Mouse (Mus musculus): Measurements from ENCODE around the gene Olfr286.

Gene Olfr286

GRCm38 (mm10) chr15:98234350-98234749, at the start of gene Olfr286:
TSS of gene Olfr286 (minus strand) at chr15:98234450.
- DNase-seq (ENCODE audit: low spot score in 2 of 2): no peak

GRCm38 (mm10) chr15:98257776-98258175, 23.5 kb upstream of the Olfr286 start:
- DNase-seq (ENCODE audit: low spot score in 2 of 2): no peak

GRCm38 (mm10) chr15:98257193-98257592, 22.9 kb upstream of the Olfr286 start, which contains the start of gene H1fnt:
TSS of gene H1fnt (minus strand) at chr15:98257293.
- no peak for DNase-seq (ENCODE audit: low spot score in 2 of 2)

GRCm38 (mm10) chr15:98256271-98256670, 22.0 kb upstream of the Olfr286 start:
- no peak for DNase-seq (ENCODE audit: low spot score in 2 of 2)

GRCm38 (mm10) chr15:98235442-98235841, 1.2 kb upstream of the Olfr286 start:
- no peak for DNase-seq (ENCODE audit: low spot score in 2 of 2)

GRCm38 (mm10) chr15:98226096-98226495, 8.2 kb downstream of the Olfr286 start:
- DNase-seq (ENCODE audit: low spot score in 2 of 2): no peak

GRCm38 (mm10) chr15:98225610-98226009, 8.6 kb downstream of the Olfr286 start:
- DNase-seq (ENCODE audit: low spot score in 2 of 2): no peak

- no peak for DNase-seq (ENCODE audit: low spot score in 2 of 2)
Observed at GRCm38 (mm10) chr15:98222377-98222776, 11.9 kb downstream of the Olfr286 start.

- no peak for DNase-seq (ENCODE audit: low spot score in 2 of 2)
Observed at GRCm38 (mm10) chr15:98220877-98221276, 13.4 kb downstream of the Olfr286 start, which contains the start of the genes Gm44579 and Olfr287. TSS of gene Gm44579 (minus strand) at chr15:98220977. TSS of gene Olfr287 (minus strand) at chr15:98221056.

GRCm38 (mm10) chr15:98214130-98214529, 20.1 kb downstream of the Olfr286 start:
- DNase-seq (ENCODE audit: low spot score in 2 of 2): no peak

GRCm38 (mm10) chr15:98213336-98213870, 20.8 kb downstream of the Olfr286 start:
- no peak for DNase-seq (ENCODE audit: low spot score in 2 of 2)

- DNase-seq (ENCODE audit: low spot score in 2 of 2): no peak
Observed at GRCm38 (mm10) chr15:98209676-98210075, 24.6 kb downstream of the Olfr286 start.

- DNase-seq (ENCODE audit: low spot score in 2 of 2): no peak
Observed at GRCm38 (mm10) chr15:98195442-98195841, 38.8 kb downstream of the Olfr286 start, which contains the start of gene Olfr288. TSS of gene Olfr288 (minus strand) at chr15:98195542.

GRCm38 (mm10) chr15:98184456-98184855, 49.8 kb downstream of the Olfr286 start:
- no peak for DNase-seq (ENCODE audit: low spot score in 2 of 2)

- DNase-seq (ENCODE audit: low spot score in 2 of 2): no peak
Observed at GRCm38 (mm10) chr15:98181856-98182570, 52.2 kb downstream of the Olfr286 start.

- peak; percentile 66 to 69 for DNase-seq (ENCODE audit: low spot score in 2 of 2)
Observed at GRCm38 (mm10) chr15:98181132-98181711, 53.0 kb downstream of the Olfr286 start.

- DNase-seq (ENCODE audit: low spot score in 2 of 2): no peak
Observed at GRCm38 (mm10) chr15:98180567-98181131, 53.6 kb downstream of the Olfr286 start.

- DNase-seq (ENCODE audit: low spot score in 2 of 2): no peak
Observed at GRCm38 (mm10) chr15:98177320-98177719, 56.9 kb downstream of the Olfr286 start.

Measured in thymus, postnatal 10 days (tissue).